Mouse (Mus musculus): ENCODE data around the gene Cd209c. TPM values are rescaled to one million over a fixed set of nuclear protein-coding genes. Genes with fewer than 3 reads are reported as not detected.
A peak's percentile ranks its signal among the peaks of the same experiment; 100 is the strongest.

Gene Cd209c
- total RNA-seq (2021) = 1 to 10 TPM in 1 of 2 experiments, not detected in 1; 1.0 TPM
- long read RNA-seq, experiment 1 = 0 reads
- long read RNA-seq, experiment 2 = 0 reads

GRCm38 (mm10) chr8:3954646-3955045, at the start of gene Cd209c:
Cd209c (minus strand) TSS chr8:3954746.
- DNase-seq = no peak

- no peak for DNase-seq
These were observed 39.7 kb upstream of the Cd209c start for GRCm38 (mm10) chr8:3994219-3994618.

GRCm38 (mm10) chr8:3956037-3956436, 1.5 kb upstream of the Cd209c start:
- DNase-seq = peak; percentile 1 to 8

- DNase-seq = no peak
These were observed 14.5 kb downstream of the Cd209c start for GRCm38 (mm10) chr8:3940023-3940422.

GRCm38 (mm10) chr8:3926744-3927143, 27.8 kb downstream of the Cd209c start, which contains the start of gene Cd209b:
Cd209b (minus strand) TSS chr8:3926844.
- no peak for DNase-seq

Other genes starting within 250 kb of the Cd209c start
- not detected for gene Clec4g, start 234.1 kb downstream of the Cd209c start, total RNA-seq (2021)
- gene Cd209a, start 205.8 kb downstream of the Cd209c start, total RNA-seq (2021) = 1 to 10 TPM in 1 of 2 experiments, not detected in 1; 1.2 TPM
- gene Cd209e, start 100.4 kb downstream of the Cd209c start, total RNA-seq (2021) = not detected
- gene Cd209d, start 76.2 kb downstream of the Cd209c start, total RNA-seq (2021) = 1 to 10 TPM; 1.2 to 2.7 TPM
- 1 to 10 TPM; 1.7 to 3.0 TPM for gene Cd209b, start 27.9 kb downstream of the Cd209c start, total RNA-seq (2021)
- 1 to 10 TPM; 1.5 to 3.6 TPM for gene Cd209f, start 151.1 kb upstream of the Cd209c start, total RNA-seq (2021)
- 1 to 10 TPM in 1 of 2 experiments, under 1 TPM in 1; 0.86 to 1.1 TPM for gene Cd209g, start 179.4 kb upstream of the Cd209c start, total RNA-seq (2021)
- gene Evi5l, start 211.8 kb upstream of the Cd209c start, total RNA-seq (2021) = 10 to 100 TPM; 29.4 to 38.5 TPM

Data from adrenal gland, postnatal 36 days (tissue).